In genomic region chr11:3537711-3538110, GRCm38 (mm10) we compare ENCODE assay signal across 8 mouse cellular contexts. TPM values are rescaled to one million over a fixed set of nuclear protein-coding genes. Genes with fewer than 3 reads are reported as not detected.
DNase-seq lines count a peak whose midpoint lies in the region; ATAC-seq lines count a peak whose summit lies in the region.

No protein-coding gene starts in this region.

- H3K27me3 ChIP-seq in kidney, embryonic 15.5 days: no peaks in the 10 kb centered on the region
- H3K27me3 ChIP-seq in forebrain, embryonic 12.5 days: 0 out of 2 replicates have a peak, but pooled peaks cover 4% of the 10 kb centered on the region
- no peaks in the 10 kb centered on the region for H3K27me3 ChIP-seq in limb, embryonic 10.5 days (ENCODE audit: low read depth, poor library complexity, severe bottlenecking)
- no peaks in the 10 kb centered on the region for H3K27me3 ChIP-seq in neural tube, embryonic 14.5 days (ENCODE audit: control insufficient read depth, insufficient read depth, low read length)

- peaks cover 23% of the 10 kb centered on the region for H3K36me3 ChIP-seq in kidney, embryonic 15.5 days
- H3K36me3 ChIP-seq in forebrain, embryonic 12.5 days (replicated peaks): peaks cover 6% of the 10 kb centered on the region
- peaks cover 25% of the 10 kb centered on the region for H3K36me3 ChIP-seq in limb, embryonic 10.5 days
- no peaks in the 10 kb centered on the region for H3K36me3 ChIP-seq in neural tube, embryonic 14.5 days (ENCODE audit: control insufficient read depth, insufficient read depth, low read length)

- H3K4me3 ChIP-seq in kidney, embryonic 15.5 days (replicated peaks): peak overlapping the region; percentile 70
- 0 out of 2 replicates have a peak overlapping the region, but pooled peaks have one; percentile 5 for H3K4me3 ChIP-seq in forebrain, embryonic 12.5 days (replicated peaks)
- H3K4me3 ChIP-seq in limb, embryonic 10.5 days: peak overlapping the region; percentile 70
- H3K4me3 ChIP-seq in neural tube, embryonic 14.5 days (ENCODE audit: low read depth, low read length): no peak overlapping the region

- ATAC-seq in kidney, embryonic 15.5 days (replicated peaks; ENCODE audit: low FRiP score): no peak
- ATAC-seq in forebrain, embryonic 12.5 days (ENCODE audit: low FRiP score): no peak
- ATAC-seq in neural tube, embryonic 14.5 days (ENCODE audit: low read depth): no peak

- no peak for DNase-seq in kidney, postnatal 36 days
- DNase-seq in limb, embryonic 10.5 days (ENCODE audit: low spot score): no peak
- no peak for DNase-seq in retina, postnatal 1 day
- DNase-seq in urinary bladder, postnatal 25 days (ENCODE audit: low spot score): no peak
- DNase-seq in thymus, postnatal 25 days: no peak

- H3K9ac ChIP-seq in kidney, embryonic 15.5 days: 0 out of 2 replicates have a peak overlapping the region, but pooled peaks have one; percentile 74
- peak overlapping the region; percentile 29; the same call in 1 of the 2 replicates for H3K9ac ChIP-seq in forebrain, embryonic 12.5 days
- no peak overlapping the region for H3K9ac ChIP-seq in neural tube, embryonic 14.5 days (replicated peaks; ENCODE audit: low read depth, low read length)

- H3K9me3 ChIP-seq in kidney, embryonic 15.5 days (replicated peaks): no peaks in the 10 kb centered on the region
- no peaks in the 10 kb centered on the region for H3K9me3 ChIP-seq in forebrain, embryonic 12.5 days
- no peaks in the 10 kb centered on the region for H3K9me3 ChIP-seq in limb, embryonic 10.5 days (replicated peaks)
- H3K9me3 ChIP-seq in neural tube, embryonic 14.5 days (ENCODE audit: control insufficient read depth, low read length): no peaks in the 10 kb centered on the region

- 65% methylated on average over 3 of the region's 3 CpGs for WGBS in kidney, embryonic 15.5 days
- WGBS in forebrain, embryonic 12.5 days: 89% methylated on average over 3 of the region's 3 CpGs
- 85% methylated on average over 3 of the region's 3 CpGs for WGBS in limb, embryonic 10.5 days
- WGBS in neural tube, embryonic 14.5 days: 93% methylated on average over 3 of the region's 3 CpGs

- peaks cover 50% of the 10 kb centered on the region for H3K4me1 ChIP-seq in kidney, embryonic 15.5 days
- peaks cover 30% of the 10 kb centered on the region for H3K4me1 ChIP-seq in forebrain, embryonic 12.5 days
- H3K4me1 ChIP-seq in limb, embryonic 10.5 days: peaks cover 37% of the 10 kb centered on the region
- no peaks in the 10 kb centered on the region for H3K4me1 ChIP-seq in neural tube, embryonic 14.5 days (ENCODE audit: control insufficient read depth, insufficient read depth, low read length)

- peak overlapping the region; percentile 69 for H3K4me2 ChIP-seq in kidney, embryonic 15.5 days
- peak overlapping the region; percentile 69 for H3K4me2 ChIP-seq in forebrain, embryonic 12.5 days
- H3K4me2 ChIP-seq in neural tube, embryonic 14.5 days (ENCODE audit: low read depth, low read length): peak overlapping the region; percentile 68

- peak overlapping the region; percentile 78 for H3K27ac ChIP-seq in kidney, embryonic 15.5 days
- no peak overlapping the region for H3K27ac ChIP-seq in forebrain, embryonic 12.5 days
- no peak overlapping the region for H3K27ac ChIP-seq in limb, embryonic 10.5 days
- no peak overlapping the region for H3K27ac ChIP-seq in neural tube, embryonic 14.5 days (ENCODE audit: low read depth, low read length)

RNA-seq across cellular contexts. Expression of gene Smtn, which starts 2.7 kb away (rescaled TPM):
- 89.1 and 110 TPM in 2 replicates for polyA plus RNA-seq in kidney, embryonic 15.5 days (2015; fragmentation: Nextera tagmentation; extraction: Ambion mirVana)
- polyA plus RNA-seq in forebrain, embryonic 12.5 days (2016; fragmentation: Nextera tagmentation; extraction: Ambion mirVana): 36.2 and 38.0 TPM in 2 replicates
- 43.0 and 52.8 TPM in 2 replicates for polyA plus RNA-seq in limb, embryonic 10.5 days (2016; fragmentation: Nextera tagmentation; extraction: Ambion mirVana)
- 7.8 and 16.1 TPM in 2 replicates for polyA plus RNA-seq in neural tube, embryonic 14.5 days (2014; fragmentation: Nextera tagmentation; extraction: Ambion mirVana)

RNA-seq across cellular contexts. Expression of gene Selenom, which starts 23.2 kb away (rescaled TPM):
- 105 and 112 TPM in 2 replicates for polyA plus RNA-seq in kidney, embryonic 15.5 days (2015; fragmentation: Nextera tagmentation; extraction: Ambion mirVana)
- 49.7 and 51.0 TPM in 2 replicates for polyA plus RNA-seq in forebrain, embryonic 12.5 days (2016; fragmentation: Nextera tagmentation; extraction: Ambion mirVana)
- polyA plus RNA-seq in limb, embryonic 10.5 days (2016; fragmentation: Nextera tagmentation; extraction: Ambion mirVana): 24.4 and 35.0 TPM in 2 replicates
- polyA plus RNA-seq in neural tube, embryonic 14.5 days (2014; fragmentation: Nextera tagmentation; extraction: Ambion mirVana): 98.1 and 127 TPM in 2 replicates

RNA-seq across cellular contexts. Expression of gene Inpp5j, which starts 33.1 kb away (rescaled TPM):
- polyA plus RNA-seq in kidney, embryonic 15.5 days (2015; fragmentation: Nextera tagmentation; extraction: Ambion mirVana): 1.4 and 2.0 TPM in 2 replicates
- polyA plus RNA-seq in forebrain, embryonic 12.5 days (2016; fragmentation: Nextera tagmentation; extraction: Ambion mirVana): 0.49 and 0.52 TPM in 2 replicates
- 0.06 and 0.09 TPM in 2 replicates for polyA plus RNA-seq in limb, embryonic 10.5 days (2016; fragmentation: Nextera tagmentation; extraction: Ambion mirVana)
- polyA plus RNA-seq in neural tube, embryonic 14.5 days (2014; fragmentation: Nextera tagmentation; extraction: Ambion mirVana): 6.0 and 7.2 TPM in 2 replicates

RNA-seq across cellular contexts. Expression of gene Pla2g3, which starts 49.6 kb away (rescaled TPM):
- 0.44 and 0.60 TPM in 2 replicates for polyA plus RNA-seq in kidney, embryonic 15.5 days (2015; fragmentation: Nextera tagmentation; extraction: Ambion mirVana)
- 0.59 and 0.64 TPM in 2 replicates for polyA plus RNA-seq in forebrain, embryonic 12.5 days (2016; fragmentation: Nextera tagmentation; extraction: Ambion mirVana)
- polyA plus RNA-seq in limb, embryonic 10.5 days (2016; fragmentation: Nextera tagmentation; extraction: Ambion mirVana): 1.2 and 1.5 TPM in 2 replicates
- 0.97 and 2.2 TPM in 2 replicates for polyA plus RNA-seq in neural tube, embryonic 14.5 days (2014; fragmentation: Nextera tagmentation; extraction: Ambion mirVana)
